Mouse (Mus musculus): ENCODE measurements around the gene Ttll8. TPM values are rescaled to one million over a fixed set of nuclear protein-coding genes. Genes with fewer than 3 reads are reported as not detected.

Gene Ttll8
- polyA plus RNA-seq, 1 experiment, result not detected

DNA sequence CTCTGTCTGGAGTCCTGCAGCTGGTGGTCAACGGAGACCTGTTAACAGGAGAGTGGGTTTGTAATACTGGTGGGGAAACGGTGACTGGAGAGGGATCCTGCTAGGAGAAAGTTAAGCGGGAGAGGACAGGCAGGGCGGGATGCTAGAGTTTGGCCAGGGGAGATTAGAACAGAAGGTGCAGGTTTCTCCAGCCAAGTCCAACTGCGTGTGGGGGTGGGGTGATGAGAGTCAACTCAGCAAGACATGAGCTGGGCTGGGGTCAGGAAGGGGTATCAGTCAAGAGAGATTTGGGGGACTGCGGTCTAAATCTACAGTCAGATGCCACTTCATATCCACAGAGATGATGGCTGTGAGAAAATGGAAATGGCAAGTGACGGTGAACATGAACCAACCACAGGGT, 109.3 kb downstream of the Ttll8 start:
- no peak overlapping the region for H3K27ac ChIP-seq (ENCODE audit: insufficient read depth, low read depth, low read length)
- H3K4me3 ChIP-seq (ENCODE audit: insufficient read depth, low read length), result no peak overlapping the region
- no peak for TF ChIP-seq CTCF (IDR thresholded peaks at IDR 0.05; ENCODE audit: low read depth, low read length)
- H3K4me1 ChIP-seq (ENCODE audit: control insufficient read depth, insufficient read depth, low read length), result 0 out of 2 replicates have a peak, but pooled peaks cover 3% of the 10 kb centered on the region

GRCm38 (mm10) chr15:88843486-88844097, 110.6 kb downstream of the Ttll8 start:
- no peak for TF ChIP-seq CTCF (IDR thresholded peaks at IDR 0.05; ENCODE audit: low read depth, low read length)
- H3K4me3 ChIP-seq (ENCODE audit: insufficient read depth, low read length), result no peak overlapping the region
- H3K4me1 ChIP-seq (ENCODE audit: control insufficient read depth, insufficient read depth, low read length), result 0 out of 2 replicates have a peak, but pooled peaks cover 3% of the 10 kb centered on the region
- no peak overlapping the region for H3K27ac ChIP-seq (ENCODE audit: insufficient read depth, low read depth, low read length)

DNA sequence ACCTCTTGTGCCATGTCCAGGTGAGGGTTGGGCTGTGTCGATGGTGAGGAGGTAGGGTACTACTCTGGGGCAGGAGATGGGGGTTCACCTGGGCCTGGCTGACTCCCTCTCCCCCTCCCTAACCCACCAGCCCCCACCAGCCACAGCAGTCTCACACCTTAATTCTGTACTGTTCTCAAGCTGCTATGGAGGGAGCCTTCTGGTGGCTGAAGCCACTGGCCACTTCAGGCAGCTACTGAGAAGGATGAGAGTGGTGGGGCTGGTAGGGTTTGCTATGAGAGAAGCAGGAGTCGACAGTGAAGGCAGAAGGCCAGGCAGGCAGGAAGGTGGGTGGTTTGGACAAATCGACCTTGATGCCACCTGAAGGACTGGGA, 111.9 kb downstream of the Ttll8 start:
- Histone ChIP-seq H3K4me1 (ENCODE audit: control insufficient read depth, insufficient read depth, low read length) (peaks cover 3% of the 10 kb centered on the region; the same call in 1 of the 2 replicates), H3K4me3 (ENCODE audit: insufficient read depth, low read length) (no peak overlapping the region), H3K27ac (ENCODE audit: insufficient read depth, low read depth, low read length) (no peak overlapping the region)
- TF ChIP-seq POLR2A (IDR thresholded peaks at IDR 0.05; ENCODE audit: borderline replicate concordance, low read depth, low read length) (no peak), CTCF (IDR thresholded peaks at IDR 0.05; ENCODE audit: low read depth, low read length) (no peak)

GRCm38 (mm10) chr15:88841580-88842299, 112.5 kb downstream of the Ttll8 start:
- Histone ChIP-seq H3K4me1 (ENCODE audit: control insufficient read depth, insufficient read depth, low read length) (peaks cover 3% of the 10 kb centered on the region; the same call in 1 of the 2 replicates), H3K4me3 (ENCODE audit: insufficient read depth, low read length) (no peak overlapping the region), H3K27ac (ENCODE audit: insufficient read depth, low read depth, low read length) (no peak overlapping the region)
- no peak for TF ChIP-seq CTCF (IDR thresholded peaks at IDR 0.05; ENCODE audit: low read depth, low read length)
- TF ChIP-seq POLR2A (IDR thresholded peaks at IDR 0.05; ENCODE audit: borderline replicate concordance, low read depth, low read length), result no peak

DNA sequence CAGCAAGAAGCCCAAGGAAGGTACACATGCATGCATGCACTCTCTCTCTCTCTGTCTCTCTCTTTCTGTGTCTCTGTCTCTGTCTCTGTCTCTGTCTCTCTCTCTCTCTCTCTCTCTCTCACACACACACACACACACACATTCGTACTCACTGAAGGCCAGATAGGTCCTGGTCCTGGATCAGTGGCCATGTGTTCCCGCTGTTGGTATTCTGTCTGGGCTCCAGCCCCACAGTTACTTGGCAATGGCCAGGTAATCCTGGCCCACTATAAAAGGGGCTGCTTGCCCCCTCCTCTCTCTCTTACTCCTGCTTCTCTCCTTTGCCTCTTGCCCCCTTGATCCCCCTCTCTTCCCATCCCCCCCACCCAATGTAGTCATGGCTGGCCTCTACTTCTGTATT, 113.1 kb downstream of the Ttll8 start:
- Histone ChIP-seq H3K4me3 (ENCODE audit: insufficient read depth, low read length) (no peak overlapping the region), H3K27ac (ENCODE audit: insufficient read depth, low read depth, low read length) (no peak overlapping the region)
- TF ChIP-seq CTCF (IDR thresholded peaks at IDR 0.05; ENCODE audit: low read depth, low read length), result no peak
- no peak for TF ChIP-seq POLR2A (IDR thresholded peaks at IDR 0.05; ENCODE audit: borderline replicate concordance, low read depth, low read length)

More for the DNA sequence above, 113.1 kb downstream of the Ttll8 start:
- H3K4me1 ChIP-seq (ENCODE audit: control insufficient read depth, insufficient read depth, low read length), result peaks cover 3% of the 10 kb centered on the region; the same call in 1 of the 2 replicates

Other genes starting within 250 kb of the Ttll8 start
- gene Brd1, start 220.2 kb downstream of the Ttll8 start, polyA plus RNA-seq (2012; ENCODE audit: insufficient read depth, insufficient read length, missing spikeins), result 42.1 and 44.9 TPM in 2 replicates
- 18.1 and 20.5 TPM in 2 replicates for gene Zbed4, start 202.8 kb downstream of the Ttll8 start, polyA plus RNA-seq (2012; ENCODE audit: insufficient read depth, insufficient read length, missing spikeins)
- gene Alg12, start 135.1 kb downstream of the Ttll8 start, polyA plus RNA-seq (2012; ENCODE audit: insufficient read depth, insufficient read length, missing spikeins), result 10.2 and 10.3 TPM in 2 replicates
- gene Creld2, start 134.8 kb downstream of the Ttll8 start, polyA plus RNA-seq (2012; ENCODE audit: insufficient read depth, insufficient read length, missing spikeins), result 23.0 and 24.4 TPM in 2 replicates
- gene Pim3, start 92.2 kb downstream of the Ttll8 start, polyA plus RNA-seq (2012; ENCODE audit: insufficient read depth, insufficient read length, missing spikeins), result 9.2 and 9.9 TPM in 2 replicates
- gene Mlc1, start 24.6 kb upstream of the Ttll8 start, polyA plus RNA-seq (2012; ENCODE audit: insufficient read depth, insufficient read length, missing spikeins), result not detected in 2 replicates
- gene Mov10l1, start 28.5 kb upstream of the Ttll8 start, polyA plus RNA-seq (2012; ENCODE audit: insufficient read depth, insufficient read length, missing spikeins), result not detected in 2 replicates
- not detected in 2 replicates for gene Panx2, start 105.3 kb upstream of the Ttll8 start, polyA plus RNA-seq (2012; ENCODE audit: insufficient read depth, insufficient read length, missing spikeins)
- 27.8 and 33.0 TPM in 2 replicates for gene Trabd, start 120.7 kb upstream of the Ttll8 start, polyA plus RNA-seq (2012; ENCODE audit: insufficient read depth, insufficient read length, missing spikeins)
- 20.7 and 22.9 TPM in 2 replicates for gene Selenoo, start 134.7 kb upstream of the Ttll8 start, polyA plus RNA-seq (2012; ENCODE audit: insufficient read depth, insufficient read length, missing spikeins)
- gene Tubgcp6, start 168.7 kb upstream of the Ttll8 start, polyA plus RNA-seq (2012; ENCODE audit: insufficient read depth, insufficient read length, missing spikeins), result 10.4 and 15.4 TPM in 2 replicates
- 13.3 and 16.3 TPM in 2 replicates for gene Hdac10, start 174.3 kb upstream of the Ttll8 start, polyA plus RNA-seq (2012; ENCODE audit: insufficient read depth, insufficient read length, missing spikeins)
- gene Mapk12, start 186.3 kb upstream of the Ttll8 start, polyA plus RNA-seq (2012; ENCODE audit: insufficient read depth, insufficient read length, missing spikeins), result not detected in 2 replicates
- gene Mapk11, start 195.2 kb upstream of the Ttll8 start, polyA plus RNA-seq (2012; ENCODE audit: insufficient read depth, insufficient read length, missing spikeins), result 2.2 and 2.7 TPM in 2 replicates
- gene Plxnb2, start 226.4 kb upstream of the Ttll8 start, polyA plus RNA-seq (2012; ENCODE audit: insufficient read depth, insufficient read length, missing spikeins), result 432 and 457 TPM in 2 replicates
- 3.4 and 3.8 TPM in 2 replicates for gene Dennd6b, start 242.1 kb upstream of the Ttll8 start, polyA plus RNA-seq (2012; ENCODE audit: insufficient read depth, insufficient read length, missing spikeins)